Mouse (Mus musculus): ENCODE results near the gene Phgdh.

Gene Phgdh

DNA sequence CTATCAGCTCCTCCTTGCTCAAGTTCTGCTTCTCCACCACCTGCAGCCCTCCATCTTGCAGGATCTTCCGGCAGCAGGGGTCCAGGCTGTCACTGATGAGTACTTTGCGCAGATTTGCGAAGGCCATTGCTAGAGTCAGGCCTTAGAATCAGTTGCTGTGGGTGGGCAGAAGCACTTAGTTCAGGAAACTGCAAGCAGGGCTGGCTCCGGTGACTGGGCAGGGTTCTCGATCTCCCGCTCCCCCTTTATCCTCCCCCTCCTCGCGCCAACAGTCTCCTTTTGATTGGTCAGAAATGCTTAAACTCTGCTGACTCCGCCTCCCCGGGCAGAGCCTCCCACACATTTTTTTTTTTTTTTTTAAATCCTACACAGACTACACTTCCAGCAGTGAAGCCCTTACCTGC is at the start of gene Phgdh:
Gene Phgdh (minus strand): TSS at position 285 of the 404 bp plus-strand sequence.
- peak; percentile 88 for DNase-seq (ENCODE audit: extremely low read depth, insufficient read length, low spot score)

- DNase-seq (ENCODE audit: extremely low read depth, insufficient read length, low spot score), result no peak
Observed at GRCm38 (mm10) chr3:98389305-98389704, 49.5 kb upstream of the Phgdh start.

DNA sequence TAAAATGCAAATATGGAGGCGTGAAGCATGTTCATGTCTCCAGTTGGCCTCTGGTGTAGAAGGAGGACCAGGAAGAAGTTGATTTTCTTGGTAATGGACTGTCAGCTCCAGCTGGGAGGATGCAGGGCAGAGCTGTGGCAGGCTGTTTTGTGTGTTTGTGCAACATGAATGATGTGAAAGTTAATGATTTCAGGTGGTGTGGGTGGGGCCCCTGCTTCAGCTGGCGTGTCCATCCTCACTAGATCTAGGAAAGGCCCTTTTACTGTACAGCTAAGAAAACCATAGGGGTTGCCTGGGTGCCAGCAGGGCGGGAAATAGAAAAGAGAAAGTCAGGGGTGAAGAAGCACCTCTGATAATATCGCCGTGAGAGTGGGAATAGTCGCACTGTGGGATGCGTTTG is 48.0 kb upstream of the Phgdh start:
- DNase-seq (ENCODE audit: extremely low read depth, insufficient read length, low spot score), result no peak

DNA sequence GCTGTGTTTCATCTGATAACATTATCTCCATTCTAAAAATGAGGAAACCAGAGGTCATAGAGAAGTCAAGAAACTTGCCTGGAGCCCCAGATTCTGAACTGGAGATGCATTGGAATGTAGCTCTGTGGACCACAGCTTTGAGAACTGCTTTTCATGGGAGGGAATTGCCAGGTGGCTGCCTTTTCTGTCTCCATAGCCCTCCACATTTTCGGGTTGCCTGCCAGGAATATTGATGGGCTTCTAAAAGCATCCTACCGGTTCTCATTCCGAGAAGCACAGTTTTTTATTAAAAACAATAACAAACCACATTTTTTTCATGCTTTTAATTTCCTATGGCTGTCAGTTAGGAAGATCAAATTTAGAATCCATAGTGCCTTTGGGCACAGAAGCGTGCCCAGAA is 47.3 kb upstream of the Phgdh start:
- DNase-seq (ENCODE audit: extremely low read depth, insufficient read length, low spot score), result no peak

DNA sequence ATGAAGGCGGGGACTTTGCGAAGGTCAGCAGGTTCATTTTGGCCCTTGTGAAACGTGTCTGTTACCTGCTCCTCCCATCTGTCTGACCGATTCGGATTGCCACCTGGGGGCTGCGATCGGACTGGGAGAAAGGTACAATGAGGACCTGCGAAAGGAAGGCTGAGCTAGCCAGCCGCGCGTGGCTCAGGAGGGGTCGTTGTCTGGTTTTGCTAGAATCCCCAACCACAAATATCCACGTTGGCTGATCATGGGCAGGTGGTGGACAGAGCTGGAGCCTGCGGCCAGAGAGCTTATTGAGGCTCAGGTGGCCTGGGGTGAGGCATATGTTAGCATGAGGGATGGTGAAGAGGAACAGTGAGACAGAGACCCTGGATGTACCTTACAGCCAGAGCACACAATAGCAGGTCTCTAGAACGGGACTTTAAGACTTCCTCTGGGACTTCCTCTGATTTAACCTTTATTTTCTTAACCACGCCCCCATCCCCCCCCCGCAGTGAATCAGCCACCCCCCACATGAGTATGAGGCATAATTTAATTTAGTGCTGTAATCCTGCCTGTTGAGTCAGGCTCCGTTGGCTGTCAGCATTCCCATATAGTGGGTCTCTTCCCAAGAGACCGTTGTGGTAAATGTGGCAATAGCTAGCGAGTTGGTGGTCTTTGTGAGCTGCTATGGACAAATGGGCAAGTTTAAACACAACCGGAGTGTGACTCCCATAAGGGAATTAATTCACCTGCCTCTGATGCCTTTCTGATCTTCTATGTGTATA is 43.4 kb upstream of the Phgdh start:
- DNase-seq (ENCODE audit: extremely low read depth, insufficient read length, low spot score), result peak; percentile 69

- peak; percentile 89 for DNase-seq (ENCODE audit: extremely low read depth, insufficient read length, low spot score)
Observed at GRCm38 (mm10) chr3:98382246-98382939, 42.6 kb upstream of the Phgdh start, which contains the start of gene Zfp697. TSS of gene Zfp697 (plus strand) at chr3:98382461.

GRCm38 (mm10) chr3:98381677-98382245 is 42.0 kb upstream of the Phgdh start:
- DNase-seq (ENCODE audit: extremely low read depth, insufficient read length, low spot score), result no peak

GRCm38 (mm10) chr3:98379236-98379635 is 39.4 kb upstream of the Phgdh start:
- no peak for DNase-seq (ENCODE audit: extremely low read depth, insufficient read length, low spot score)

GRCm38 (mm10) chr3:98378267-98378666 is 38.5 kb upstream of the Phgdh start:
- DNase-seq (ENCODE audit: extremely low read depth, insufficient read length, low spot score), result no peak

DNA sequence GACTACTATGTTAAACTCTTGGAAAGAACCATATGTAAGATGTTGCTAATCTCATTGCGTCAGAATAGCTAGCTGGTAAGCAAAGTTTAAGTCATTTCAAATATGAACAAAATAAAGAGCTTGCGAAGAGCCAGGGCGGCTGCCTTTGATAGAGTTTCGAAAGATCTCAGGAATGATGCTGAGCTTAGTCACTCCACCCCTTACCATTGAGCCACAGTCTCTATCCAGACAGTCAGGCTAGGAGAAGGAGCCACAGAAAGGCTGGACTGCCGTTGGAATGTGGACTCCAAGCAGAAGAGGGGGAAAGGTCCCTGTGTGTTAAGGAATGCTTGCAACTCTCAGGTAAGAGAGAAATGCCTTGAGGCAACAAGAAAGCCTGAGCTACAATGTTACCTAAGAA is 35.2 kb upstream of the Phgdh start:
- DNase-seq (ENCODE audit: extremely low read depth, insufficient read length, low spot score), result peak; percentile 39

DNA sequence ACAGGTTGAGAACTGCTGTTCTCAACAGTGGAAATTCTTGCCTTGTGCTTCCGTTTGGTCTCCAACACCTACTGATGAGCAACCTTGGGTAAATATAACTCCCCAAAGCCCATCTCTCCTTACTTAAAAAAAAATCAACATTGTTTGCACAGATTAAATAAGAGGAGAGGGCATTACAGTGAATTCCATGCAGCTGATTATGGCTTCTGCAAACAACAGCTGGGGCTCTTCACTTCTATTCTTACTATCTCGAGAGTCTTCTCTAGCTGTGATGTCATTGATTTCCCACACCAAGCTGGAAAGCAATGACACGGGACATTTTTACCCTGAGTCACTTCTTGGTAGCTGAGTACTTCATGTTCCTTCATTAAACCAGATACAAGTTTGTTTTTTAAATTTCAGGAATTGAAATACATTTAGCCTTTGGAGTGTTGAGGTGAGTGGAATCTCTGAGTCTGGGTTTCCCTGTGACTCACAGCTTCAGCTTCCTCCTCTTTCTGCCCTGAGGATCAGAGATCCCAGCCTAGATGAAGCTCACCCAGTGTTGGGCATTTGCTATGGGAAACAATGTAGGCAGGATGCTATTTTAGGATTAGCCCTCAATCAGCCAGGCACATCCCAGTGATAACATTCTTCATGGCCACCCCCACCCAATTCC is 34.4 kb upstream of the Phgdh start:
- DNase-seq (ENCODE audit: extremely low read depth, insufficient read length, low spot score), result peak; percentile 21

DNA sequence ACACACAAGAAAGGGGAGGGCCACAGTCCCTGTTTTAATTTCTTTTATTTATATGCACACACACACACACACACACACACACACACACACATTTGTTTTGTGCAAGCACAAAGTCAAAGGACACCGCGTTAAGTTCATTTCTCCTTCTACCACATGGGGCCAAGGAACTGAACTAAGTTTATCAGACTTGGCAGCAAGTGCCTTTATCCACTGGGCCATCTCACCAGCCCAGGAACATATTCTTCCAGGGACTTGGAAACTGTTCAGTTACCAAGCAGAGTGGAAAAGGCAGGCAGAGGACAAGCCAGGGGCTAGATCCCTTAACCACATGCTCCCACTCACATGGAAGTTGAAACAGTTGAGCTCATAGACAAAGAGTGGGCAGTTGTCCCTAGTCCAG is 29.0 kb upstream of the Phgdh start:
- DNase-seq (ENCODE audit: extremely low read depth, insufficient read length, low spot score), result no peak

DNA sequence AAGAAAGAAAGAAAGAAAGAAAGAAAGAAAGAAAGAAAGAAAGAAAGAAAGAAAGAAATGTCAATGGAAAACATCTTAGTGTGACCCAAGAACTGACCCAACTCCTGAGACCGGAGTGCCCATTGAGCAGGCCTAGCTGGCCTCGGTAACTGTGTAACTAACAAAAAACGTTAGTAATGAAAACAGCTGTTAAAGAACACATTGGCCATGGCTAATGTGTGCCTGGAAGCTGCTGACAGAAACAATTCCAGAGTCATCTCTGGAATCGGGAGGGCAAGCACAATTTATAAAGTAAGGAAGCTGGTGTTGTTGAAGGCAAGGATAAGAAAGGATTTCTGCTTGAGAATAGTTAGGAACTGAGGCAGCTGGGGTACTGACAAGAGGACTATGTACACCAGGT is 28.5 kb upstream of the Phgdh start:
- DNase-seq (ENCODE audit: extremely low read depth, insufficient read length, low spot score), result no peak

- no peak for DNase-seq (ENCODE audit: extremely low read depth, insufficient read length, low spot score)
Observed at GRCm38 (mm10) chr3:98366823-98367222, 27.0 kb upstream of the Phgdh start.

DNA sequence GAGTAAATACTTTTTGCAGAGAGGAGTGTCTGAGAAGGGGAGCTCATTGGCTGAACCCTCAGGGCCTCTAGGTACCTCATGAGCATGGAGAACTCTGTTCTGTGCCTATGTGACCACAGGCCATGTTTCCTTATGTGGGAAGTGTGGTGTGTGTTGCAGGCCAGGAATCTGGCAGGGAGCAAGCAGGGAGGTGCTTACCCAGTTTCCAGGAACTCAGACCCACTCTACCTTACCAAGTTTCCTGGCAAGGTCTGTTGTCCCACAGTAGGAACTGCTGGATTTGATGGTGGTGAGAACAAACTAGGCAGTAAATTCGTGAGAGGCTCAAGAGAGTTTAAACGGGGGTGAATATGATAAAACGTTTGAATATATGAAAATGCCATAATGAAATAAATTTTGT is 26.3 kb upstream of the Phgdh start:
- no peak for DNase-seq (ENCODE audit: extremely low read depth, insufficient read length, low spot score)

DNA sequence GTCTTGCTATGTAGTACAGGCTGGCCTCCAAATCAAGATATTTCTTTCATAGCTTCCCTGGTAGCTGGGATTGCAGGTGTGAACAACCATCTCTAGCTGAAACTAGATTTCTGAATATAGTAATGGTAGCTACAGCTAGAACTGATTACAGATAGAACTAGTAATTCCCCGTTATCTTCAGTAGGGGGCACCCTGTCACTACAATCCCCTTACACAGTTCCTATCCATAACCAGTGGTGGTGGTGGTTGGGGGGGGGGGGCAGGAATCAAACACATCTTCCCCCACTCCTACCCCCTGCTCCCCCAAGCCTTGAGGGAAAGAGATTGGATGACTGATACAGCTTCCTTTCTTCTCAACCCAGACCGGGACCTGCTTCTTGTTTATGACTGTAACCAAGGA is 23.0 kb upstream of the Phgdh start:
- no peak for DNase-seq (ENCODE audit: extremely low read depth, insufficient read length, low spot score)

DNA sequence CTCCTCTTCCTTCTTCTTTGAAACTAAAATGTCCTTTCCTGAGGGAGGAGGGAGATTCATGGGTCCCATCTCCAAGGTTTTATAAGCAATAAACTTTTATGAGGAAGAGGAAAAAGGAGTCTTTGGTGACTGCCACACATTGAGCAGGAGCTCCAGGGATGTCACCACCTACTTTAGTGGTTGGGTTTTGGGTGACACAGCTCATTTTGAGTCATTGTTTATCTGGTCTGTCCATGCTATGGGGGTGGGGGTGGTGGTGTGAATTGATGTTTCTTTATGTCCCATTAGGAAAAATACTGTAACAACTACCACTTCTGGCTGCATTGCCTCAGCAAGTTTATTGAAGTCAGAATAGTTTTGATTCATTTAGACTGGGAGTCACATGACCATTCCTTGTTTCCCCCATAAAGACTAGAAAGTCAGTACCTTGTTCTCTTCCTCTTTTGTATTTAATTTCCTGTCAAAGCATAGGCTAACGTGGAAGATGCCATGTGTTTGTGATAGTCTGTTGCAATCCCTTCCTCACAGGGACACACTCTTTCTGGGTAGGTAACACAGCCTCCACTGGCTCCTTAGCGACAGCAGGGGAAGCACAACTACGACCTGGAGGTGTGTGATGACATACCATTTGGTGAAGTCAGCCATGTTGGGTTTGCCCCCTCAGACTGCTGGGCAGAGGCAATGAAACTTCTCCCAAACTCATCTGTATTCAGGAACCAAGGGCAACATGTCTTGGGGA is 17.0 kb upstream of the Phgdh start:
- peak; percentile 58 for DNase-seq (ENCODE audit: extremely low read depth, insufficient read length, low spot score)

GRCm38 (mm10) chr3:98356026-98356365 is 16.2 kb upstream of the Phgdh start:
- DNase-seq (ENCODE audit: extremely low read depth, insufficient read length, low spot score), result no peak

DNA sequence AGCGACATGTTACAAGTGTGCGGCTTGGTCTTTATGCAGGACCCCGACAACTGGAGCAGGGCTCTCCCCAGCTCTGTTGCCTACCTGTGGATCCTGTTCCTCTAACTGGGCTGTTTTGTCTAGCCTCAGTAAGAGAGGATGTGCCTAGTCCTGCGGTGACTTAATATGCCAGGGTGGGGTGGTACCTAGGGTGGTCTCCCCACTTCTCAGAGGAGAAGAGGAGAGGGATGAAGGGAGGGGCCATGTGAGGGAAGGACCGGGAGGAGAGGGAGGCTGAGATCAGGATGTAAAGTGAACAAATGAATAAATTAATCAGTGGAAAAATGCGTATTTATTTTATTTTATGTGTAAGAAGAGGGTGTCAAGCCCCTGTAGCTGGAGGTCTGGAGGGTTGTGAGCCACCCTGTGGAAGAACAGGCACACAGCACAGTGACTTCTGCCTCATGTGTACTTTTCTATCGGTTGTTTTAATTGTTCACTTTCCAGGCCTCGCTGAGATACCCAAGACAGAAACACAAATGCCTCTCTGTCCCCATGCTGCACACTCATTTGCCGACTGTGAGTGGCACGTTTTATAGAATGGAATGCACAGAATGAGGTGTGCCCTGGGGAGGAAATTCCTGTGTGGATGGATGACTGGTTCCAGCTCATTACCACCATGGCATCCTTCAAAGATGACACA is 15.7 kb upstream of the Phgdh start:
- peak; percentile 75 for DNase-seq (ENCODE audit: extremely low read depth, insufficient read length, low spot score)

DNA sequence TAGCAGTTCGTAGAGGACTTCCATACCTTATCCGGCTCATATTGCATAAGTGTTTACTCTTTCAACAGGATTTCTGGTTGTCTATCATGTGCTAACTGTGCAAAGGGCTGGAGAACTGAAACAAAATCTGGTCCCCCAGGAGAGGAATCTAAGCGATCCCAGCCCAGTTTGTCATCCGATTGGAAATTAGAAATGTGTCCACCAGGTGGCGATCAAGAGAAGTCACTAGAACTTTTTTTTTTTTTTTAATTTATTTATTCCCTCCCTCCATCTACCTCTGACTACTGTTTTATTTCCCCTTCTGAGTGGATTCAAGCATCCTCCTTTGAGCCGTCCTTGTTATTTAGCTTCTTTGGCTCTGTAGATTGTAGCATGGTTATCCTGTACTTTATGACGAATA is 14.1 kb upstream of the Phgdh start:
- no peak for DNase-seq (ENCODE audit: extremely low read depth, insufficient read length, low spot score)
